Mouse (Mus musculus) CH12.LX (cell line): ENCODE measurements around the gene Rapgef4. TPM values are rescaled to one million over a fixed set of nuclear protein-coding genes. Genes with fewer than 3 reads are reported as not detected.

Source experiments
- DNase-seq: peaks from one replicate; pipeline ENCODE4 v3.0.0-alpha.2; 2013; ENCODE audit errors: extremely low read depth
- H3K27ac ChIP-seq: 2 replicates; pipeline ENCODE4 v1.5.1; 2012; ENCODE audit warnings: low read depth, mild to moderate bottlenecking, control low read depth, moderate library complexity; ENCODE audit not compliant: insufficient read depth
- H3K27me3 ChIP-seq: replicated peaks from 2 replicates; pipeline ENCODE3; 2012; ENCODE audit warnings: inconsistent platforms
- H3K36me3 ChIP-seq, 2 experiments: replicated peaks in 1 of 2; 2 replicates each; pipeline versions ENCODE3 to v1.6.1; 2012; ENCODE audit warnings: inconsistent platforms in 1 of 2, low read length in 1 of 2, mild to moderate bottlenecking in 1 of 2, mixed read lengths in 1 of 2, moderate library complexity in 1 of 2; ENCODE audit not compliant: control insufficient read depth in 1 of 2, insufficient read depth in 1 of 2
- H3K4me1 ChIP-seq, 2 experiments: 2 replicates each; pipeline ENCODE4 v1.6.1; 2012; ENCODE audit warnings: inconsistent platforms in 1 of 2, moderate library complexity in 1 of 2; ENCODE audit not compliant: insufficient read depth in 2 of 2, control insufficient read depth in 1 of 2
- H3K4me2 ChIP-seq: 2 replicates; pipeline ENCODE4 v1.6.1; 2012; ENCODE audit warnings: low read depth, mild to moderate bottlenecking, control low read depth; ENCODE audit not compliant: poor library complexity, insufficient read depth, severe bottlenecking
- H3K4me3 ChIP-seq, 3 experiments: fragments of 150-350 bp in 1 of 3; sonication (generic) in 1 of 3; replicated peaks in 1 of 3; 2 replicates each; pipeline versions ENCODE3 to v1.5.1; 2011 to 2012; ENCODE audit warnings: low read depth in 2 of 3, low read length in 2 of 3, mild to moderate bottlenecking in 2 of 3, moderate library complexity in 2 of 3, control low read depth in 1 of 3, improper control_type of control experiment in 1 of 3, inconsistent platforms in 1 of 3, mixed read lengths in 1 of 3; ENCODE audit not compliant: poor library complexity in 1 of 3
- H3K79me2 ChIP-seq: replicated peaks from 2 replicates; pipeline ENCODE4 v1.6.1; 2012; ENCODE audit warnings: mild to moderate bottlenecking, moderate library complexity; ENCODE audit not compliant: control insufficient read depth, poor library complexity, insufficient read depth, severe bottlenecking; ENCODE audit errors: extremely low read depth
- H3K9ac ChIP-seq: 2 replicates; pipeline ENCODE4 v1.6.1; 2012; ENCODE audit warnings: low read depth, mild to moderate bottlenecking, control low read depth, moderate library complexity; ENCODE audit not compliant: insufficient read depth
- H3K9me3 ChIP-seq: replicated peaks from 2 replicates; pipeline ENCODE3; 2012; ENCODE audit warnings: low read length, inconsistent platforms, mixed read lengths
- BHLHE40 ChIP-seq: IDR thresholded peaks from 2 replicates; pipeline ENCODE4 v1.6.1; 2011; ENCODE audit warnings: mild to moderate bottlenecking, low read depth, low read length, improper control_type of control experiment
- CHD1 ChIP-seq: IDR thresholded peaks from 2 replicates; pipeline ENCODE4 v1.6.1; 2012; ENCODE audit warnings: low read depth, low read length, improper control_type of control experiment, inconsistent platforms
- CHD2 ChIP-seq: IDR thresholded peaks from 2 replicates; pipeline ENCODE4 v1.6.1; 2011; ENCODE audit warnings: low read length, improper control_type of control experiment
- E2F4 ChIP-seq: IDR thresholded peaks from 2 replicates; pipeline ENCODE4 v1.6.1; 2011; ENCODE audit warnings: low read depth, low read length, improper control_type of control experiment; ENCODE audit not compliant: insufficient replicate concordance
- ELF1 ChIP-seq: IDR thresholded peaks from 2 replicates; pipeline ENCODE4 v1.6.1; 2014; ENCODE audit warnings: low read depth, mild to moderate bottlenecking, inconsistent platforms, low read length, improper control_type of control experiment
- EP300 ChIP-seq: IDR thresholded peaks from 2 replicates; pipeline ENCODE4 v1.6.1; 2011; ENCODE audit warnings: low read length, improper control_type of control experiment
- GABPA ChIP-seq: IDR thresholded peaks from 2 replicates; pipeline ENCODE4 v1.6.1; 2012; ENCODE audit warnings: low read depth, low read length, improper control_type of control experiment, inconsistent platforms; ENCODE audit not compliant: insufficient replicate concordance
- MAZ ChIP-seq: IDR thresholded peaks from 2 replicates; pipeline ENCODE4 v1.6.1; 2012; ENCODE audit warnings: low read depth, mild to moderate bottlenecking, inconsistent platforms, low read length, improper control_type of control experiment, moderate library complexity
- MEF2A ChIP-seq: IDR thresholded peaks from 2 replicates; pipeline ENCODE4 v1.6.1; 2014; ENCODE audit warnings: low read depth, mild to moderate bottlenecking, inconsistent platforms, low read length, improper control_type of control experiment, borderline replicate concordance
- MXI1 ChIP-seq: IDR thresholded peaks from 2 replicates; pipeline ENCODE4 v1.6.1; 2011; ENCODE audit warnings: mild to moderate bottlenecking, low read depth, low read length, improper control_type of control experiment
- MYC ChIP-seq: IDR thresholded peaks from 2 replicates; pipeline ENCODE4 v1.6.1; 2011; ENCODE audit warnings: low read depth, mild to moderate bottlenecking, improper control_type of control experiment, low read length
- NELFE ChIP-seq: IDR thresholded peaks from 2 replicates; pipeline ENCODE4 v1.6.1; 2011; ENCODE audit warnings: low read depth, low read length, improper control_type of control experiment
- SIN3A ChIP-seq: IDR thresholded peaks from 2 replicates; pipeline ENCODE4 v1.6.1; 2012; ENCODE audit warnings: low read length, improper control_type of control experiment, inconsistent platforms
- TBP ChIP-seq: conservative IDR thresholded peaks from 2 replicates; pipeline ENCODE4 v1.6.1; 2011; ENCODE audit warnings: low read depth, low read length, improper control_type of control experiment
- TCF12 ChIP-seq: IDR thresholded peaks from 2 replicates; pipeline ENCODE4 v1.6.1; 2014; ENCODE audit warnings: low read depth, mild to moderate bottlenecking, inconsistent platforms, low read length, improper control_type of control experiment
- ZKSCAN1 ChIP-seq: IDR thresholded peaks from 2 replicates; pipeline ENCODE4 v1.6.1; 2012; ENCODE audit warnings: low read depth, inconsistent platforms, low read length, improper control_type of control experiment, borderline replicate concordance
- ZMIZ1 ChIP-seq: IDR thresholded peaks from 2 replicates; pipeline ENCODE4 v1.6.1; 2012; ENCODE audit warnings: low read depth, mild to moderate bottlenecking, inconsistent platforms, low read length, improper control_type of control experiment
- dilution Hi-C: fragments of 300-500 bp; cut with MboI; formaldehyde crosslinking; loops from 2 replicates; pipeline ENCODE4 v1.14.3; 2020; ENCODE audit warnings: low sequenced_read_pairs; ENCODE audit not compliant: extremely low pct_unique_long_range_greater_than_20kb, extremely low pct_ligation_motif_present
- in situ Hi-C: fragments of 300-500 bp; cut with MboI; formaldehyde crosslinking; loops from 3 replicates; pipeline ENCODE4 v1.14.3; 2019; ENCODE audit warnings: low sequenced_read_pairs, low pct_ligation_motif_present, low pct_unique_long_range_greater_than_20kb, mixed read lengths
- polyA plus RNA-seq: library from polyadenylated mRNA; unstranded; fragments of >175 nt; gene quantifications from 2 replicates; pipeline ENCODE4 v1.2.1, GENCODE M21; 2012; ENCODE audit warnings: low read depth; ENCODE audit not compliant: insufficient read length
- total RNA-seq, 2 experiments: library from RNA; depleted of rRNA; stranded (reverse); fragments of 300-350 nt in 1 of 2; fragments of >200 nt in 1 of 2; gene quantifications; 2 replicates each; pipeline ENCODE4 v1.2.3; 2012 to 2014

Gene Rapgef4
- total and polyA plus RNA-seq, 3 experiments: 0.12 to 0.13 TPM; not detected in 1

GRCm38 (mm10) chr2:72226006-72226405 lies 245.0 kb downstream of the Rapgef4 start:
- no peak for DNase-seq
- Histone ChIP-seq H3K4me1 (no peaks in the 10 kb centered on the region), H3K27me3 (no peaks in the 10 kb centered on the region), H3K4me2 (no peak overlapping the region), H3K79me2 (no peaks in the 10 kb centered on the region), H3K36me3 (no peaks in the 10 kb centered on the region), H3K9me3 (no peaks in the 10 kb centered on the region), H3K9ac (no peak overlapping the region), H3K27ac (no peak overlapping the region), H3K4me3 (no peak overlapping the region)
- in situ Hi-C loops (no loop called here), dilution Hi-C loops (no loop called here)
- no peak for TF ChIP-seq BHLHE40

- dilution Hi-C loops: no loop called here
- in situ Hi-C loops: no loop called here
Observed at GRCm38 (mm10) chr2:72227416-72227815, 246.4 kb downstream of the Rapgef4 start.

GRCm38 (mm10) chr2:72228881-72229280 lies 247.8 kb downstream of the Rapgef4 start:
- no peaks in the 10 kb centered on the region for H3K9me3 ChIP-seq
- TF ChIP-seq ZKSCAN1 (no peak), MYC (no peak), CHD1 (no peak), BHLHE40 (no peak), ELF1 (no peak), TCF12 (no peak), TBP (no peak), MAZ (no peak), CHD2 (no peak), SIN3A (no peak), ZMIZ1 (no peak), E2F4 (no peak), GABPA (no peak), EP300 (no peak)
- H3K9ac ChIP-seq: no peak overlapping the region
- dilution Hi-C loops (no loop called here), in situ Hi-C loops (no loop called here)
- H3K4me2 ChIP-seq: no peak overlapping the region
- no peak for DNase-seq
- no peaks in the 10 kb centered on the region for H3K27me3 ChIP-seq
- no peaks in the 10 kb centered on the region for H3K36me3 ChIP-seq
- H3K4me3 ChIP-seq: no peak overlapping the region
- H3K27ac ChIP-seq: no peak overlapping the region
- H3K79me2 ChIP-seq: no peaks in the 10 kb centered on the region
- H3K4me1 ChIP-seq: no peaks in the 10 kb centered on the region

More at GRCm38 (mm10) chr2:72227416-72227815, 246.4 kb downstream of the Rapgef4 start:
- no peaks in the 10 kb centered on the region for H3K4me1 ChIP-seq
- H3K36me3 ChIP-seq: no peaks in the 10 kb centered on the region
- H3K27ac ChIP-seq: no peak overlapping the region
- no peak overlapping the region for H3K9ac ChIP-seq
- no peaks in the 10 kb centered on the region for H3K27me3 ChIP-seq
- DNase-seq: no peak
- H3K4me3 ChIP-seq: no peak overlapping the region
- H3K79me2 ChIP-seq: no peaks in the 10 kb centered on the region
- H3K4me2 ChIP-seq: no peak overlapping the region
- no peak for TF ChIP-seq MXI1
- no peak for TF ChIP-seq TCF12
- TF ChIP-seq NELFE: no peak
- TF ChIP-seq ZKSCAN1: no peak
- no peak for TF ChIP-seq MEF2A
- TF ChIP-seq GABPA: no peak
- no peaks in the 10 kb centered on the region for H3K9me3 ChIP-seq
